In genomic region chr4:133297801-133298238, GRCm38 (mm10) we compare ENCODE assay signal across 7 mouse cellular contexts. TPM values are rescaled to one million over a fixed set of nuclear protein-coding genes. Genes with fewer than 3 reads are reported as not detected.
DNase-seq lines count a peak whose midpoint lies in the region; ATAC-seq and TF ChIP-seq lines count a peak whose summit lies in the region.

No protein-coding gene starts in this region.

- peak overlapping the region; percentile 57 for H3K27ac ChIP-seq in intestine, embryonic 16.5 days (ENCODE audit: low read length)
- H3K27ac ChIP-seq in midbrain, embryonic 13.5 days = peak overlapping the region; percentile 64
- no peak overlapping the region for H3K27ac ChIP-seq in small intestine, adult 2 months (ENCODE audit: insufficient read depth, low read depth, low read length)

- no peak overlapping the region for H3K4me2 ChIP-seq in intestine, embryonic 16.5 days (ENCODE audit: low read depth, low read length)
- no peak overlapping the region for H3K4me2 ChIP-seq in midbrain, embryonic 13.5 days (replicated peaks)

- H3K4me1 ChIP-seq in intestine, embryonic 16.5 days (ENCODE audit: control insufficient read depth, insufficient read depth, low read length) = peaks cover 16% of the 10 kb centered on the region
- peaks cover 47% of the 10 kb centered on the region for H3K4me1 ChIP-seq in midbrain, embryonic 13.5 days (replicated peaks)
- no peaks in the 10 kb centered on the region for H3K4me1 ChIP-seq in small intestine, adult 2 months (ENCODE audit: control insufficient read depth, insufficient read depth, insufficient read length, low read length)

- WGBS in intestine, embryonic 16.5 days = under 1% methylated on average over 5 of the region's 5 CpGs
- WGBS in midbrain, embryonic 13.5 days = 7% methylated on average over 5 of the region's 5 CpGs
- 8% methylated on average over 5 of the region's 5 CpGs for WGBS in small intestine, adult 2 months

- no peak overlapping the region for H3K4me3 ChIP-seq in intestine, embryonic 16.5 days (ENCODE audit: low read length)
- no peak overlapping the region for H3K4me3 ChIP-seq in midbrain, embryonic 13.5 days (replicated peaks)
- no peak overlapping the region for H3K4me3 ChIP-seq in small intestine, adult 2 months (ENCODE audit: low read depth, low read length)

- TF ChIP-seq CTCF in small intestine, adult 2 months (IDR thresholded peaks at IDR 0.05; ENCODE audit: extremely low read depth, insufficient read length, insufficient replicate concordance, low read depth, low read length) = peak; percentile 95

- intact Hi-C loops in left cerebral cortex, postnatal 4 days (cut with DNase I) = loop anchor here (5.0 to 10.0 kb wide), 2 partner anchors 81 to 353 kb away; no protein-coding TSS in a partner anchor

- ATAC-seq in intestine, embryonic 16.5 days = peak; percentile 82
- peak; percentile 88 for ATAC-seq in midbrain, embryonic 13.5 days

- peaks cover 12% of the 10 kb centered on the region; the same call in 1 of the 2 replicates for H3K36me3 ChIP-seq in intestine, embryonic 16.5 days (ENCODE audit: control insufficient read depth, insufficient read depth, low read length)
- H3K36me3 ChIP-seq in midbrain, embryonic 13.5 days = peaks cover 64% of the 10 kb centered on the region
- peaks cover 55% of the 10 kb centered on the region for H3K36me3 ChIP-seq in small intestine, adult 2 months (ENCODE audit: control insufficient read depth, insufficient read depth, low read length)

- H3K27me3 ChIP-seq in intestine, embryonic 16.5 days (replicated peaks; ENCODE audit: control insufficient read depth, insufficient read depth, low read length) = no peaks in the 10 kb centered on the region
- H3K27me3 ChIP-seq in midbrain, embryonic 13.5 days = peaks cover 6% of the 10 kb centered on the region; the same call in 1 of the 2 replicates
- H3K27me3 ChIP-seq in small intestine, adult 2 months (ENCODE audit: control insufficient read depth, insufficient read depth, low read length) = no peaks in the 10 kb centered on the region

- peak; percentile 64 for DNase-seq in adrenal gland, adult 8-10 months
- DNase-seq in embryo, embryonic 9.5 days (ENCODE audit: extremely low spot score) = peak; percentile 82
- DNase-seq in gastrocnemius, postnatal 4 days (ENCODE audit: low spot score in 2 of 2) = peak; percentile 83 to 87
- peak; percentile 97 for DNase-seq in left cerebral cortex, postnatal 4 days

- no peaks in the 10 kb centered on the region for H3K9me3 ChIP-seq in intestine, embryonic 16.5 days (ENCODE audit: control insufficient read depth, low read length)
- H3K9me3 ChIP-seq in midbrain, embryonic 13.5 days = no peaks in the 10 kb centered on the region

- 0 out of 2 replicates have a peak overlapping the region, but pooled peaks have one; percentile 17 for H3K9ac ChIP-seq in intestine, embryonic 16.5 days (ENCODE audit: low read depth, low read length)
- 0 out of 2 replicates have a peak overlapping the region, but pooled peaks have one; percentile 42 for H3K9ac ChIP-seq in midbrain, embryonic 13.5 days (replicated peaks)

- no peak for TF ChIP-seq POLR2A in small intestine, adult 2 months (IDR thresholded peaks at IDR 0.05; ENCODE audit: low read depth, low read length)

RNA-seq across cellular contexts. Expression of gene Tmem222, which starts 20.2 kb away (rescaled TPM):
- 10 to 100 TPM; 74.7 to 93.2 (median 83.1) TPM for total RNA-seq in adrenal gland, adult 8-10 months (2022)
- 10 to 100 TPM; 28.7 to 29.1 TPM for total RNA-seq in gastrocnemius, postnatal 4 days (2021)
- 69.8 and 75.7 TPM in 2 replicates for polyA plus RNA-seq in intestine, embryonic 16.5 days (2015; fragmentation: Nextera tagmentation; extraction: Ambion mirVana)
- total RNA-seq in left cerebral cortex, postnatal 4 days (2021) = 10 to 100 TPM; 73.7 to 74.9 TPM
- 103 TPM in 2 replicates for polyA plus RNA-seq in midbrain, embryonic 13.5 days (2015; fragmentation: Nextera tagmentation; extraction: Ambion mirVana)
- polyA plus RNA-seq in small intestine, adult 2 months (2012; rRNA removed) = 26.2 and 58.0 TPM in 2 replicates

RNA-seq across cellular contexts. Expression of gene Sytl1, which starts 34.9 kb away (rescaled TPM):
- 1 to 10 TPM in 3 of 4 experiments, under 1 TPM in 1; 0.92 to 2.0 (median 1.1) TPM for total RNA-seq in adrenal gland, adult 8-10 months (2022)
- total RNA-seq in gastrocnemius, postnatal 4 days (2021) = 1 to 10 TPM; 1.0 TPM
- polyA plus RNA-seq in intestine, embryonic 16.5 days (2015; fragmentation: Nextera tagmentation; extraction: Ambion mirVana) = 3.0 and 4.0 TPM in 2 replicates
- under 1 TPM; 0.42 to 0.44 TPM for total RNA-seq in left cerebral cortex, postnatal 4 days (2021)
- polyA plus RNA-seq in midbrain, embryonic 13.5 days (2015; fragmentation: Nextera tagmentation; extraction: Ambion mirVana) = 0.40 and 0.66 TPM in 2 replicates
- polyA plus RNA-seq in small intestine, adult 2 months (2012; rRNA removed) = 10.9 and 12.7 TPM in 2 replicates

RNA-seq across cellular contexts. Expression of gene Wdtc1, which starts 55.5 kb away (rescaled TPM):
- 10 to 100 TPM; 49.0 to 73.2 (median 60.2) TPM for total RNA-seq in adrenal gland, adult 8-10 months (2022)
- total RNA-seq in gastrocnemius, postnatal 4 days (2021) = 10 to 100 TPM; 43.1 to 45.0 TPM
- 11.4 and 12.8 TPM in 2 replicates for polyA plus RNA-seq in intestine, embryonic 16.5 days (2015; fragmentation: Nextera tagmentation; extraction: Ambion mirVana)
- total RNA-seq in left cerebral cortex, postnatal 4 days (2021) = 10 to 100 TPM; 52.0 to 52.9 TPM
- polyA plus RNA-seq in midbrain, embryonic 13.5 days (2015; fragmentation: Nextera tagmentation; extraction: Ambion mirVana) = 18.2 and 21.8 TPM in 2 replicates
- 49.3 and 90.5 TPM in 2 replicates for polyA plus RNA-seq in small intestine, adult 2 months (2012; rRNA removed)

RNA-seq across cellular contexts. Expression of gene Map3k6, which starts 57.2 kb away (rescaled TPM):
- total RNA-seq in adrenal gland, adult 8-10 months (2022) = 10 to 100 TPM; 17.3 to 27.7 (median 19.2) TPM
- 1 to 10 TPM; 2.3 to 2.6 TPM for total RNA-seq in gastrocnemius, postnatal 4 days (2021)
- 2.4 and 2.8 TPM in 2 replicates for polyA plus RNA-seq in intestine, embryonic 16.5 days (2015; fragmentation: Nextera tagmentation; extraction: Ambion mirVana)
- total RNA-seq in left cerebral cortex, postnatal 4 days (2021) = 1 to 10 TPM; 3.0 to 3.3 TPM
- 0.79 and 2.3 TPM in 2 replicates for polyA plus RNA-seq in midbrain, embryonic 13.5 days (2015; fragmentation: Nextera tagmentation; extraction: Ambion mirVana)
- 1.7 and 75.5 TPM in 2 replicates for polyA plus RNA-seq in small intestine, adult 2 months (2012; rRNA removed)
